Mouse (Mus musculus) cortical plate, adult 2 months (tissue): ENCODE measurements around the gene Znfx1.

Source experiments
- CTCF ChIP-seq: fragments of 200-500 bp; IDR thresholded peaks from 2 replicates; pipeline ENCODE4 v1.5.1; 2011; ENCODE audit warnings: mild to moderate bottlenecking, control low read depth, low read length; ENCODE audit not compliant: insufficient read depth; ENCODE audit errors: extremely low read depth
- POLR2A ChIP-seq: fragments of 200-500 bp; IDR thresholded peaks from 2 replicates; pipeline ENCODE4 v1.6.1; 2011; ENCODE audit warnings: mild to moderate bottlenecking, low read length, control low read depth; ENCODE audit not compliant: insufficient read depth; ENCODE audit errors: extremely low read depth

GRCm38 (mm10) chr2:167028553-167028952 lies 34.3 kb downstream of the Znfx1 start:
- TF ChIP-seq POLR2A: no peak
- no peak for TF ChIP-seq CTCF
